Mouse (Mus musculus): ENCODE measurements at regions not wholly inside any gene's neighbourhood (a gene's known extent, or its start where the extent isn't known, plus 50 kb on each side); places are given as distances from the start of the nearest gene placed in this dataset.
"Not testable (repeated sequence)": the region's sequence is repeated elsewhere in the genome, so short reads cannot be mapped to it uniquely, and the experiment has no call there.

DNA sequence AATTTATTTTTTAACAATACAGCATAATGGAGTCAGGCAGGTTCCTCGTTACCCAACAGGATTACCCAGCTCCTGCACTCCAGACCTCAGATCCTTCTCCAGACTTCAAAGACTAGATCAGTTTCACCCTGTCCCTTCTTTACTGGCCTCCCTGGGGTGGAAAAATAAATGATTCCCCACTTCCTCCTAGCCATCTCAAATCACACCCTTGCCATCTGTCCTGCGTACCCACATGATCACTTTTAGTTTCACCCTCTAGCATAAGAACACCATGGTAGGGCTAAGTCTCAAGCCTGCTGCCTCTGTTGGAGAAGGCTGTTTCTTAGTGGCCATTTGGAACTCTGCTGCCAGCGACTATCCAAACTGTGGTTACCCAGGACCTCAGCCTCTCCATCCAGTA, 222.0 kb downstream of the Plxna1 start:
- no peak for DNase-seq (ENCODE audit: low spot score in 2 of 2)

DNA sequence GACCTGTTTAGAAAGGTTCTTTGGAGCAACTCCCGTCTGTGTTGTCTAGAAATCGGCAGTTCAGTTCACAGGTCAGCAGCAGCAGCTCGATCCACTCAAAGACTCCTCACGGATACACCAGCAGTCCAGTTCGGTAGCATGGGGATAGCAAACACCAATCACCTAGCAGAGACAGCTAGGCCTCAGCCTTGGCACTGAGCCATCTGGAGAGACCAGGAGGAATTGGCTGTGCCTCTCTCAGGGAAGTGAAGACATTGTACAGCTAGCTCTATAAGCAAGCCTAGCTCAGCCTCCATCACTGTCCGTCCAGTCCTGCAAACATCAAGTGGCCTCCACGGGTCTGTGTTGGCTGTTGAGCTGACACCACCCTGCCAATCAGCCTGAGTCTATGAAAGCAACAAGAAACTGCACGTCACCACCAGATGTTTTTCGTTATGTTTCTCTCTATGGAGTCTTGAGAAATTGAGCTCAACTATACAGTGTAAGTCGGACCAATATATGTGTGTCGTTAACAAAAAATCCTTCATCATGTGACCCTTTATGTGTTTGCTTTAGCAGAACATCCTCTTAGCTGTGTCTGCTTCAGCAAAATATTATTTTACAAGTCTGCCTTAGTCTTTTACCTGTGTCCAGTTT, 209.3 kb downstream of the Plxna1 start:
- DNase-seq (ENCODE audit: low spot score in 2 of 2), result no peak

DNA sequence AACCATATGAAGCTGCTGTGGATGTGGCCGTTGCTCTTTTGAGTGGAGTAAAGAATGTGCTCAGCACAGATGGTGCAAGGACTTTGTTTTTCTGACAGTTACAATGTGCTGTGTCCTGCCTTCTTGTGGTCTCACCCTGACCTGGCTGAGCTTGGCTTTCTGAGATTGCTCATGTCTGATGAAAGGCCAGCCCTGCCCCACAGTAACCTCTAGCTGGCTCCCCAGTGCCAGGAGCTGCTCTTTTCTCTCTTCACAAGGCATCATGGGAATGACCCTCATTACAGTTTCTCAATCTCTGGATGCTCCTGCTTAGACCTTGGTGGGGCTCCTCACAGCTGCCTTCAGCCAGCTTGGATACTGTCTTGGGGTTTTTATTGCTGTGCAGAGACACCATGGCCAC, 204.9 kb downstream of the Plxna1 start:
- DNase-seq (ENCODE audit: low spot score in 2 of 2), result no peak

DNA sequence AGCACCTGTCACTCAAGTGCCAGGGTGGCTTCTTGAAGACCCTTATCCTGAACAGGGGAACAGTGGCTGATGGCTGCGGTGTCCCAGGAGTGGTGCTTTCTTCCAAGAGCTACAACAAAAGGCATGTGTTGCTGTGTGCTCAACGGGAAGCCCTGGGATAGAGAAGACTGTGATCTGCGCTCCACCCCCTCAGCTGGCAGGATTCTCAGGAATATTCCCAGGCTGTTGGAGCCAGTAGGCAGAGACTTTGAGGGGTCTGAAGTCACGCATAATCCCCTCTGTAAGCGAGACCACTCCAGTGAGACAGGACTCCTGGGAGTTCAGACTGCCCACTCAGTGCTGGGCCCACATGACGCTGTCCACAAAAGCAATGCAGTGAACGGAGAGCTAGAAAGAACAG, 202.4 kb downstream of the Plxna1 start:
- DNase-seq (ENCODE audit: low spot score in 2 of 2), result no peak

GRCm38 (mm10) chr6:89161746-89162145, 200.7 kb downstream of the Plxna1 start:
- no peak for DNase-seq (ENCODE audit: low spot score in 2 of 2)

GRCm38 (mm10) chr6:89169520-89169919, 192.9 kb downstream of the Plxna1 start:
- DNase-seq (ENCODE audit: low spot score in 2 of 2), result no peak

DNA sequence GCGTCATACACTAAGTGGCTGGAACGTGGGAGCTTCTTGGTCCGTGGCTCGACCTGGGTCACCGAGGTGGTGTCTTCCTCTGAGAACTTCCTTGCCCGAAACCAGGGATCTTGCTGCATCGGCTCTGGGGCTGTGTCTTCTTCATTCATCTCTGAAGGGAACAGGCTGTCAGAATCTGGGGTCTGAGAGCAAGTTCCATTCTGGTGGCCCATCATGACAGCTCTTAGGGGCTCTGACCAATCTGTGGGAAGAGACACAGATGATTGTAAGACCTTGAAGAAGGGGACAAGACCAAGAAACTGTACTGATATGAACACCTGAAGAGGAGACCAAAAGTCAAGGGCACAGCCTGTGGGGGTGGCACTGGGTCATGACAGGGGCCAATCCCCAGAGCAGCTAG, 177.5 kb downstream of the Plxna1 start:
- DNase-seq (ENCODE audit: low spot score in 2 of 2), result not testable (repeated sequence)

GRCm38 (mm10) chr6:89200514-89201284, 161.7 kb downstream of the Plxna1 start:
- DNase-seq (ENCODE audit: low spot score in 2 of 2), result not testable (repeated sequence)

GRCm38 (mm10) chr6:89215021-89215420, 147.4 kb downstream of the Plxna1 start:
- no peak for DNase-seq (ENCODE audit: low spot score in 2 of 2)

DNA sequence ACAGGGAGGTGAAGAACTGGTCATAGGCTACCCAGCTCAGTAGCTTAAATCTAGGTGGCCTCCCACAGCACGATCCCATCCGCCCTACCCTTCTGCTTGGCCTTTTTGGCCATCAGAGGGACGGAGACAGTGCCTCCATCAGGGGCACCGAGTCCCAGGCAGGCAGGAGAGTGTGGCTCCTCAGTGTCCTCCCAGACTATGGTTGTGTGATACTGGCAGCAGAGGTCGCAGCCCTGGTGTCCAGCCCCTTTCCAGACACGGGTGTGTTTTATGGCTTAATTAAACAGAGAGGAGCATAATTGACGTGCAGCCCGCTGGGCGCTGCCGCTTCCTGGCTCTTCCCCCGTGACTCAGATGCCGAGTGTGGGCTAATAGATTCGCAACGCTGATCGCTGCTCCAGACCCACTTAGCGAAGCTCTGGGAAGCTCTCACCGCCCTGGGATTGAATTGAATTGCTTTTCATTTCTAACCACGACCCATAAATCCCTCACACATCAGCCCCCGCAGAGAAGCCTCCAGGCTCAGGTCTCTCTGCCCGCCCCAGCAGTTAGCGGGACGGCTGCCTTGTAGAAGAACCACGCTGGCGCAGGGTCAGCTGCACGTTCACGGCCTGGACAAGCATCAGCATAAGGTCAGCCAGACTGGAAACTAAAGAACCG, 126.9 kb downstream of the Plxna1 start:
- no peak for DNase-seq (ENCODE audit: low spot score in 2 of 2)

GRCm38 (mm10) chr6:89236226-89236625, 126.2 kb downstream of the Plxna1 start:
- DNase-seq (ENCODE audit: low spot score in 2 of 2), result no peak

DNA sequence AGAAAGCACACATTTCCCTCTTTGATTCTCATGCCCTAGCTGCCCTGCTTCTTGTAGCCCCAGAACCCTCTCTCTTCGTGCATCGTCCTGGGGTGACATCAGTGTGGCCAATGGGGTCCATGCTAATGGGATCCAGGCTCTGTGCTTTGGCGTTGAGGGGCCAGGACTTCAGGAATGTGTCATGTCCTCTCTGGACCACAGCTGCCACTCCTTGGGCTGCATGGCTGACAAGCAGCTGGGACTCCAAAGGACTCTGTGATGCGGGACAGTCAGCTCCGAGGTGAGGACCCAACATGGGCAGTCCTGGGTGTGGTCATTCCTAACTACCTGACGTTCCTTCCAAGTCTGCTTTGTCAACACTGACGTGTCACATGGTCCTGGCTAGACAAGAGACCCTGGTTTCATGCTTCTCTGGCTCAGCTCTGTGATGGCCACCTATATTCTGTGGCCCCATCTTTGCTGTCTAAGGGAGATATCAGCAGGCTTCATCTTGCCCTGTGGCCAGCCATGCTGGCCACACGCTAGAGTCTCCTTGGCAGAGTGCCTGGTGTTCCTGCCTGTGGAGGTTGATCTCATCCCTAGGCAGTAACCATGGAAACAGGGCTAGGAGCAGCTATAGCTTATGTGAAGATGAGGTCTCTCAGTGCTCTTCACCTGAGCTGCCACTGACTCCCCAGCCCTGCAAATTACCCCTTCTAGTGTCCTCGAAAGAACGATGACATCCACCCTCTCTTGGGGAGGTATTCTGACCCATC, 125.4 kb downstream of the Plxna1 start:
- no peak for DNase-seq (ENCODE audit: low spot score in 2 of 2)

- DNase-seq (ENCODE audit: low spot score in 2 of 2), result no peak
Measured at GRCm38 (mm10) chr6:89238871-89239270, 123.5 kb downstream of the Plxna1 start.

- DNase-seq (ENCODE audit: low spot score in 2 of 2), result no peak
Measured at GRCm38 (mm10) chr6:89239511-89239910, 122.9 kb downstream of the Plxna1 start.

DNA sequence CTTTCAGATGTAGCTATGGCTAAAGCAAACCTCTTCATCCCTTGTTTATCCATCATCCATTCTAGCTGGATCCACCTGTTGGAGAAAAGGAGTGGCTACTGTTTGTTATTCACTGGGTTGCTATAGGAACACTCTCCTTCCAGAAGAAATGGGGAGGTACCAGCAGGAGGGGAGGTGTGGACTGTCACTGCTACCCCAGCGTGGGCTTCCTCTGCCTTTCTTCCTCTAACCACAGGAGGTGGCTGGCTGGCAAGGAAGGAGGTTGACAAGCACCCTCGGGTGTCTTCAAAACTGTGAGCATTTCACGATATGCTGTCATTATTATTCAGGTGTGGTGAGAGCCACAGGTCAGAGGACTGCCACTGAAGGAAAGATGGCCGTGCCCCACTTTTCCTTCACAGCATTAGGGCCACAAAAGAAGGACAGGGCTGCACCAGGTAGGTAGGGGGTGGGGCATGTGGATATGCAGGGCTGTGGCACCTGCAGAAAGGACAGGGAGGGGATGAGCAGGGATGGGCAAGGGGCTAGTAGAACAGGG, 122.2 kb downstream of the Plxna1 start:
- no peak for DNase-seq (ENCODE audit: low spot score in 2 of 2)

DNA sequence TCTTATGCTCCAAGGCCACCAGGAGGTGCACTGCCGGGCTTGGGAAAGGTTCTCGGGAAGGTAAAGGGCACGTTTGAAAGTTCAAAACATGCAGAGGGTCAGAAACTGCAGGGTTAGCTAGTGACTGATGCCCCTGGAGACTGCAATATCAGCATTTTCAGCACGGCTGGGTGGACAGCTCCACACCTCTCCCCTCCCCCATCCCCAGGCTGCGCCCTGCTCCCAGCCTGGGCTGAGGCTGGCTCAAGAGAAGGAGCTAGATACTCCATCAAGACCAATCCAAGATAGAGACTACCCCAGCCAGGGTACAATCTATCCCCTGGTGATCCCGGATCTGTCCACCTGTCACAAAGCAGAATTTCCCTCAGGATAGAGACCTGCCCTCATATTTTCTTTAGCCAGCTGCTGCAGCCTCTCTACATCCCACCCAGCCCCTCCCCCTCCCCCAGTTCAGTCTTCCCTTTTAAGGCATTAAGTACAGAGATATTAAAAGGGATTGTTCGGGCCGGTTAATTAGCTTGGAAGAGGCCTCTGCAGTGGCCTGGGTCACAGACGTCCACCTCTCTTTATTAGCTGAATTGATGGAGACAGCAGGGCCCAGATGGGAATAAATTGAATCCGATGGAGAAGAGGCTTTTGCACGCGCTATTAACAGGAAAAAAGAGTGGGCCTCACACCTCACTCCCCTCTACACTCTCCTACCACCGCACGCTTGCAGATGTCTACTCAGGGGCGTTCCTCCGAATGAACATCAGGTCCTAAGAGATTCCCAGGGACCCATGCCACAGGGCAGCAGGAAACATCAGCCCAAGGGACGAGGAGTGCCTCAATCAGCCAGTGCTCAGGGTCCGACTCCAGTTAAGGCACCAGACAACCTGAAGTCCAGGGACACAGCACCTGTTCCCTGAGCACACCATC, 119.8 kb downstream of the Plxna1 start:
- DNase-seq (ENCODE audit: low spot score in 2 of 2), result no peak

GRCm38 (mm10) chr6:89245506-89245905, 116.9 kb downstream of the Plxna1 start:
- DNase-seq (ENCODE audit: low spot score in 2 of 2), result no peak

- DNase-seq (ENCODE audit: low spot score in 2 of 2), result no peak
Measured at GRCm38 (mm10) chr6:89246261-89246660, 116.2 kb downstream of the Plxna1 start.

DNA sequence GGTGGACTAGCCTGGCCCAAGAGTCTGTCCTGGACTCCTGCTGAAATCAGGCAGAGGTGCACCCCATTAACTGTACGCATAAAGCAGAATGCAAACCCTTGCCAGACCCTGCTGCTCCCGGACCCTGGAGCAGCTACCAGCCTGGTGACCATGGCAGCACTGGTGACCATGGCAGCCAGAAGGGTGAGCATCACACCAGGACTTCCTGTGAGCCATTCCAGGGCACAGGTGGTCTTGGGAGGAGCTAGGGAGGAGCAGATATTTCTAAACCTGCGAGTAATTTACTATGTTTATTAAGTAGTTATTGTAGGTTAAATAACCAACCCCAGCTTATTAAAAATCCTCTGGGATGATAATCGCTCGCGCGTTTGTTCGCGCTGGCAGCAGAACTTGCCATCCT, 113.8 kb downstream of the Plxna1 start:
- DNase-seq (ENCODE audit: low spot score in 2 of 2), result no peak

GRCm38 (mm10) chr6:89249303-89249702, 113.1 kb downstream of the Plxna1 start:
- DNase-seq (ENCODE audit: low spot score in 2 of 2), result no peak

DNA sequence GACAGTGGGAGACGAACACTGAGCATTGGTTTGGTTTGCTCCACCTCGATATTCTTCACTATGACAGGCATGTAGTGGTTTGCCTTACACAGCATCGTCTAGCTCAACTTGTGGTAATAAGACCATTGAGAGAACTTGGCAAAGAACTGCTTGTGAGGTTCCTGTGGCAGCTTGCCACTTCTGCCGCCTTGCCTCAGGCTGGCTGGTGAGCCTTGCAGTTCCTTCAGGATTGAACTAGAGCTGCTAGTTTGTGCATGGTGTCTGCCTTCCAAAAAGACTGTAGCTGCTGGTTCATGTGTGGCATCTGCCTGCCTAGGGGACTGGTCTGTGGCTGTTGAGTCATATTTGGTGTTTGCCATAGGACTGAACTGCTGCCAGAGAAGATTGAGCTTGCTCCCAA, 110.8 kb downstream of the Plxna1 start:
- DNase-seq (ENCODE audit: low spot score in 2 of 2), result no peak
